Mouse (Mus musculus) lung, postnatal 0 days (tissue): Measurements from ENCODE around the gene Elk3. TPM values are rescaled to one million over a fixed set of nuclear protein-coding genes. Genes with fewer than 3 reads are reported as not detected.
A peak's percentile ranks its signal among the peaks of the same experiment; 100 is the strongest.

ENCODE experiments used
- ATAC-seq: fragments of 200-750 bp; cut with Nextera tagmentation; 2 replicates; pipeline ENCODE4 v1.8.0; 2017; ENCODE audit warnings: moderate library complexity
- DNase-seq: peaks from one replicate; pipeline ENCODE4 v3.0.0-alpha.2; 2016; ENCODE audit warnings: low spot score
- H3K27ac ChIP-seq: fragments of 300-500 bp; sonication (generic); 2 replicates; pipeline ENCODE4 v1.5.1; 2014; ENCODE audit warnings: antibody characterized with exemption, mild to moderate bottlenecking, low read length, mixed read lengths
- H3K27me3 ChIP-seq: fragments of 300-500 bp; sonication (generic); replicated peaks from 2 replicates; pipeline ENCODE4 v1.6.1; 2014; ENCODE audit warnings: low read length, mixed read lengths; ENCODE audit not compliant: insufficient read depth
- H3K36me3 ChIP-seq: fragments of 300-500 bp; sonication (generic); 2 replicates; pipeline ENCODE4 v1.6.1; 2014; ENCODE audit warnings: low read length, mixed read lengths; ENCODE audit not compliant: insufficient read depth
- H3K4me1 ChIP-seq: fragments of 300-500 bp; sonication (generic); 2 replicates; pipeline ENCODE4 v1.6.1; 2014; ENCODE audit warnings: antibody characterized with exemption, low read depth, low read length, mixed read lengths; ENCODE audit not compliant: insufficient read depth
- H3K4me2 ChIP-seq: fragments of 300-500 bp; sonication (generic); replicated peaks from 2 replicates; pipeline ENCODE4 v1.6.1; 2014; ENCODE audit warnings: low read depth, mild to moderate bottlenecking, low read length, moderate library complexity, mixed read lengths
- H3K4me3 ChIP-seq: fragments of 300-500 bp; sonication (generic); 2 replicates; pipeline ENCODE4 v1.5.1; 2014; ENCODE audit warnings: low read depth, low read length
- H3K9ac ChIP-seq: fragments of 300-500 bp; sonication (generic); replicated peaks from 2 replicates; pipeline ENCODE4 v1.6.1; 2014; ENCODE audit warnings: low read depth, mild to moderate bottlenecking
- H3K9me3 ChIP-seq: fragments of 300-500 bp; sonication (generic); 2 replicates; pipeline ENCODE4 v1.6.1; 2016; ENCODE audit warnings: low read length, mixed read lengths
- CTCF ChIP-seq: IDR thresholded peaks from 2 replicates; pipeline ENCODE4 v1.5.1; 2016; ENCODE audit warnings: antibody characterized with exemption, mild to moderate bottlenecking
- EP300 ChIP-seq: IDR thresholded peaks from 2 replicates; pipeline ENCODE4 v1.6.1; 2016; ENCODE audit warnings: antibody characterized with exemption, mild to moderate bottlenecking, control low read depth
- WGBS: fragments of 180-500 bp; shearing (Covaris S2); extraction: QIAGEN DNeasy Blood & Tissue Kit; methylation state at CpG from one replicate; pipeline ENCODE4 v1.1.7; 2014; 5-methylcytosine and 5-hydroxymethylcytosine counted together
- polyA plus RNA-seq: library from polyadenylated mRNA; unstranded; fragments of >200 nt; fragmentation: Nextera tagmentation; extraction: Ambion mirVana; gene quantifications from 2 replicates; pipeline ENCODE4 v1.2.1, GENCODE M21; 2015

Gene Elk3
- polyA plus RNA-seq, 1 experiment from 2014 or later = 56.0 TPM

DNA sequence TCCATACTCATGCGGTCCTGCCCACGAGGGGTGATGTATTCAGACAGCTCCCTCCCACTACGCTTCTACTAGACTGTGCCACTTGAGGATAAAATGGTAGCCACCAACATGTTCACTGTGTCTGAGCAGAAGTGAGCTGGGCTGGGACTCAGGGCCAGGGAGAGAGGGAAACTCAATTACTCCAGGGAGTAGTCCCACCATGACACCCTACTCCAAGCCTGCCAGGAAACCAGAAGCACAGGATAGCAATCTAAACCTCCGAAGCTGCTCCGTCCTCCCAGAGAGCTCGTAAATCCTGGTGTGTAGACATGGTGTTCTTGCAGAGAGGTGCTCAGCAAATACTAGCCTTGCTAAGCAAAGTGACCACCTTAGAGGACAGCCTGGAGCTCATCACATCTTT, 57.8 kb downstream of the Elk3 start:
- ATAC-seq (no peak), DNase-seq (no peak)
- Histone ChIP-seq H3K4me3 (no peak overlapping the region), H3K36me3 (no peaks in the 10 kb centered on the region), H3K4me2 (no peak overlapping the region), H3K27ac (no peak overlapping the region), H3K9me3 (no peaks in the 10 kb centered on the region), H3K4me1 (no peaks in the 10 kb centered on the region), H3K27me3 (no peaks in the 10 kb centered on the region), H3K9ac (no peak overlapping the region)
- 86% methylated on average over 6 of the region's 6 CpGs for WGBS
- TF ChIP-seq EP300 (no peak), CTCF (no peak)

- Histone ChIP-seq H3K4me3 (no peak overlapping the region), H3K27ac (no peak overlapping the region), H3K9ac (no peak overlapping the region), H3K9me3 (no peaks in the 10 kb centered on the region), H3K27me3 (no peaks in the 10 kb centered on the region), H3K4me1 (no peaks in the 10 kb centered on the region), H3K4me2 (no peak overlapping the region), H3K36me3 (no peaks in the 10 kb centered on the region)
- no peak for DNase-seq
- WGBS = 92% methylated on average over 2 of the region's 2 CpGs
- TF ChIP-seq CTCF (no peak), EP300 (no peak)
- no peak for ATAC-seq
Observed at GRCm38 (mm10) chr10:93252661-93253060, 58.3 kb downstream of the Elk3 start.

DNA sequence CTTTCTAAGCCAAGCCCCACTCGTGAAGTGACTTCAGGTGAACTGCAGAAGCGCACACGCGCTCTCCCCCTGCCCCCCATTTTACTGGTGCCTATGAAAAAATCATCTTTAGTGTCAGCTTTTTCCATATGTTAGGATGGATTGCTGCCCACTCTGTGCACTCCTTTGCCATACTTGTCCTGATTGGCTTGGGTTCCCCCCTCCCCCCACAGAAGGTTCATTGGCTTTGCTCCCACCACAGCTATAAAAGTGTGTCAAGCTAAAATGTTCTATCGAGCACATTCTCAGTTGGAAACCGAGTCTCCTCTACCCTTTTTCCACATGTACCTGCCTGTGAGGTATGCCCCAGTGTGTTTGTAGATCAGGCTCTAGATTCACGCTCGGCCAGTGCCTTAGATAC, 59.5 kb downstream of the Elk3 start:
- no peak for ATAC-seq
- TF ChIP-seq EP300 (no peak), CTCF (no peak)
- no peak overlapping the region for H3K9ac ChIP-seq
- no peaks in the 10 kb centered on the region for H3K27me3 ChIP-seq
- H3K27ac ChIP-seq = no peak overlapping the region
- no peaks in the 10 kb centered on the region for H3K36me3 ChIP-seq
- no peak overlapping the region for H3K4me2 ChIP-seq
- no peaks in the 10 kb centered on the region for H3K9me3 ChIP-seq
- no peak for DNase-seq
- 78% methylated on average over 8 of the region's 8 CpGs for WGBS
- no peak overlapping the region for H3K4me3 ChIP-seq
- H3K4me1 ChIP-seq = no peaks in the 10 kb centered on the region

- Histone ChIP-seq H3K9ac (no peak overlapping the region), H3K27ac (peak overlapping the region; percentile 49; the same call in 1 of the 2 replicates), H3K27me3 (no peaks in the 10 kb centered on the region), H3K4me3 (no peak overlapping the region), H3K4me2 (no peak overlapping the region), H3K9me3 (no peaks in the 10 kb centered on the region), H3K4me1 (no peaks in the 10 kb centered on the region), H3K36me3 (no peaks in the 10 kb centered on the region)
- no peak for TF ChIP-seq EP300
- no peak for TF ChIP-seq CTCF
- WGBS = 49% methylated on average over 23 of the region's 24 CpGs
- ATAC-seq (peak; percentile 53), DNase-seq (peak; percentile 52)
Observed at GRCm38 (mm10) chr10:93250436-93251317, 60.3 kb downstream of the Elk3 start.

GRCm38 (mm10) chr10:93249901-93250300, 61.0 kb downstream of the Elk3 start:
- no peaks in the 10 kb centered on the region for H3K36me3 ChIP-seq
- H3K4me2 ChIP-seq = no peak overlapping the region
- no peak for TF ChIP-seq EP300
- no peak for TF ChIP-seq CTCF
- no peaks in the 10 kb centered on the region for H3K9me3 ChIP-seq
- no peak overlapping the region for H3K27ac ChIP-seq
- no peak overlapping the region for H3K9ac ChIP-seq
- 72% methylated on average over 7 of the region's 7 CpGs for WGBS
- no peak overlapping the region for H3K4me3 ChIP-seq
- ATAC-seq (no peak), DNase-seq (no peak)
- no peaks in the 10 kb centered on the region for H3K27me3 ChIP-seq
- no peaks in the 10 kb centered on the region for H3K4me1 ChIP-seq

GRCm38 (mm10) chr10:93248416-93248815, 62.5 kb downstream of the Elk3 start:
- Histone ChIP-seq H3K4me3 (no peak overlapping the region), H3K4me2 (no peak overlapping the region), H3K4me1 (no peaks in the 10 kb centered on the region), H3K27me3 (no peaks in the 10 kb centered on the region), H3K9me3 (no peaks in the 10 kb centered on the region), H3K36me3 (no peaks in the 10 kb centered on the region), H3K27ac (no peak overlapping the region), H3K9ac (no peak overlapping the region)
- DNase-seq (no peak), ATAC-seq (no peak)
- TF ChIP-seq EP300 (no peak), CTCF (no peak)
- WGBS = 72% methylated on average over 8 of the region's 8 CpGs
